Mouse (Mus musculus): Measurements from ENCODE around the gene Sept12.

DNA sequence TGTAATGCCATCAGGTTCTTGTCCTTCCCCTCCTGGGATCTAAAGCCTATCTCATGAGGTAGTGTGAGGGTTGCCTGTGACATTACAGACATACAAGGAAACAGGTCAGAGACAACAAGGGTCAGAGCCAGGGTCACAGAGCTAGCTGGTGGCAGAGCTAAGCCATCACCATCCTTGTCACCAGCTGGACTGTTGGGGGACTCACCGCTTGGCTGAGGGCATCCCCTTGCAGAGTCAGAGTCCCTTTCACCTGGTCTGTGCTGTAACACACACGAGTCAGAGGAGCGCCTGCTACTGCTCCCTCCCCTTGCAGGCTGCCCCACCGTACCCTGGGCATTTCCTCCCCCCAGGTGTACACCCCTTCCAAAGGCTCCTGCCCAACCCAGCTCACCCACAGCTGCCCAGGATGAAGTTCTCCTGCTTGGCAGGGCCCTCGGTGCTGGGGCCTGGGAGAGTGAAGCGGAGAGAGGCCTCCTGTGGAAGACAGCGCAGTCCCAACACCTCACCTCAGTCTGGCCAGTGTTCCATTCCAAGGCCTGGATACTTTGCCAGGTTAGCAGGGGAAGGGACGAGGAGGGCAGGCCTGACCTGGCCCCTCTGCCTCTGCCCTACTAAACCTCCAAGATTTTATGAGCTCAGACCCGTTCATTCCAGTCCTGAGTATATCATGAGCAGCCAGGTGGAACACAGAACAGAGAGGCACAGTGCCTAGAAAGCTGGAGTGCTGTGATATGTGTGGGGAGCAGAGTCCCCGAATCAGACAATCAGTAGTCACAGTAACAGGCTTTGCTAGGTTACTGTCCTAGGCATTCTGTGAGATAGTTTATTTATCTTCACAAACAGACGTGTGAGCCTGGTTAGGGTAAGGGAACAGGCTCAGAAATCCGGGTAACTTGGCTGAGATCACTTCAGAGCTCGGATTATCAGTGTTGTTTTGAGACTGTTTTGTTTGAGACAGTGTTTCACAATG lies 14.7 kb upstream of the Sept12 start:
- TF ChIP-seq POLR2A (IDR thresholded peaks at IDR 0.05; ENCODE audit: borderline replicate concordance, insufficient read depth, low read length): no peak
- no peak for TF ChIP-seq CTCF (IDR thresholded peaks at IDR 0.05; ENCODE audit: borderline replicate concordance, insufficient read depth, low read depth, low read length)

Measured in cerebellum, adult 2 months (tissue).